Mouse (Mus musculus) adrenal gland, postnatal 10 days (tissue): ENCODE measurements around the gene Abca4. TPM values are rescaled to one million over a fixed set of nuclear protein-coding genes. Genes with fewer than 3 reads are reported as not detected.
A peak's percentile ranks its signal among the peaks of the same experiment; 100 is the strongest.

ENCODE experiments used
- DNase-seq: peaks from one replicate; pipeline ENCODE4 v3.0.0; 2021; ENCODE audit warnings: mixed read lengths
- long read RNA-seq, 2 experiments: library from polyadenylated mRNA; stranded (forward); transcript quantifications; one replicate each; pipeline ENCODE4 v2.0.0; 2021
- total RNA-seq, 2 experiments: library from RNA; stranded (reverse); gene quantifications; 2 replicates each; pipeline ENCODE4 v1.2.3; 2021

Gene Abca4
- 1 to 10 TPM; 1.8 to 2.7 TPM for total RNA-seq
- long read RNA-seq, experiment 1, partial matches to known transcripts, result 2 of 2 reads
- long read RNA-seq, experiment 1, other reads (novel, unspliced or antisense), result 0 of 2 reads
- long read RNA-seq, experiment 2, partial matches to known transcripts, result 0 of 3 reads
- long read RNA-seq, experiment 2, other reads (novel, unspliced or antisense), result 3 of 3 reads

- DNase-seq, result no peak
These were observed at the start of gene Abca4 for GRCm38 (mm10) chr3:122043799-122044547. Abca4 (plus strand) TSS chr3:122044443.

- no peak for DNase-seq
These were observed 49.1 kb upstream of the Abca4 start for GRCm38 (mm10) chr3:121995125-121995524.

GRCm38 (mm10) chr3:121999934-122000333, 44.3 kb upstream of the Abca4 start:
- no peak for DNase-seq

- no peak for DNase-seq
These were observed 42.7 kb upstream of the Abca4 start for GRCm38 (mm10) chr3:122001568-122001967.

- DNase-seq, result no peak
These were observed 34.4 kb upstream of the Abca4 start for GRCm38 (mm10) chr3:122009818-122010217.

- DNase-seq, result no peak
These were observed 34.0 kb upstream of the Abca4 start for GRCm38 (mm10) chr3:122010292-122010691.

- DNase-seq, result no peak
These were observed 31.8 kb upstream of the Abca4 start for GRCm38 (mm10) chr3:122012464-122012863.

GRCm38 (mm10) chr3:122018421-122018820, 25.8 kb upstream of the Abca4 start:
- DNase-seq, result no peak

- DNase-seq, result no peak
These were observed 25.1 kb upstream of the Abca4 start for GRCm38 (mm10) chr3:122019159-122019558.

GRCm38 (mm10) chr3:122021029-122021652, 23.1 kb upstream of the Abca4 start:
- no peak for DNase-seq

- no peak for DNase-seq
These were observed 21.9 kb upstream of the Abca4 start for GRCm38 (mm10) chr3:122022355-122022754.

GRCm38 (mm10) chr3:122026676-122027075, 17.6 kb upstream of the Abca4 start:
- no peak for DNase-seq

GRCm38 (mm10) chr3:122027776-122028175, 16.5 kb upstream of the Abca4 start:
- DNase-seq, result no peak

- DNase-seq, result peak; percentile 45
These were observed 10.9 kb upstream of the Abca4 start for GRCm38 (mm10) chr3:122033248-122033837.

GRCm38 (mm10) chr3:122034240-122034639, 10.0 kb upstream of the Abca4 start:
- DNase-seq, result no peak

- no peak for DNase-seq
These were observed 9.2 kb upstream of the Abca4 start for GRCm38 (mm10) chr3:122035092-122035491.

- DNase-seq, result no peak
These were observed 3.7 kb upstream of the Abca4 start for GRCm38 (mm10) chr3:122040522-122040921.

GRCm38 (mm10) chr3:122043102-122043501, 1.1 kb upstream of the Abca4 start:
- DNase-seq, result no peak

- peak; percentile 54 for DNase-seq
These were observed 2.0 kb downstream of the Abca4 start for GRCm38 (mm10) chr3:122046187-122046620.

GRCm38 (mm10) chr3:122047402-122047801, 3.2 kb downstream of the Abca4 start:
- DNase-seq, result no peak

- DNase-seq, result peak; percentile 84
These were observed 3.9 kb downstream of the Abca4 start for GRCm38 (mm10) chr3:122047921-122048861.

- no peak for DNase-seq
These were observed 4.9 kb downstream of the Abca4 start for GRCm38 (mm10) chr3:122049158-122049557.
